Mouse (Mus musculus) thymus, postnatal 25 days (tissue): ENCODE measurements around the gene Herc4.
"Not testable (repeated sequence)": the region's sequence is repeated elsewhere in the genome, so short reads cannot be mapped to it uniquely, and the experiment has no call there.

Experiments
- DNase-seq: peaks from one replicate; pipeline ENCODE4 v3.0.0; 2022

The Herc4 gene

GRCm38 (mm10) chr10:63258696-63259095 lies 15.1 kb downstream of the Herc4 start:
- no peak for DNase-seq

- DNase-seq, result no peak
These were observed 15.7 kb downstream of the Herc4 start for GRCm38 (mm10) chr10:63259340-63259739.

- DNase-seq, result no peak
These were observed 24.3 kb downstream of the Herc4 start for GRCm38 (mm10) chr10:63267941-63268340.

GRCm38 (mm10) chr10:63272401-63272800 lies 28.8 kb downstream of the Herc4 start:
- no peak for DNase-seq

GRCm38 (mm10) chr10:63272868-63273267 lies 29.3 kb downstream of the Herc4 start:
- no peak for DNase-seq

- DNase-seq, result no peak
These were observed 33.4 kb downstream of the Herc4 start for GRCm38 (mm10) chr10:63277010-63277409.

GRCm38 (mm10) chr10:63279851-63280250 lies 36.2 kb downstream of the Herc4 start:
- DNase-seq, result no peak

- no peak for DNase-seq
These were observed 38.8 kb downstream of the Herc4 start for GRCm38 (mm10) chr10:63282417-63282816.

GRCm38 (mm10) chr10:63282846-63283245 lies 39.2 kb downstream of the Herc4 start:
- DNase-seq, result no peak

GRCm38 (mm10) chr10:63302356-63302755 lies 58.7 kb downstream of the Herc4 start:
- no peak for DNase-seq

- DNase-seq, result peak; percentile 79
These were observed 65.2 kb downstream of the Herc4 start for GRCm38 (mm10) chr10:63308582-63309366.

- no peak for DNase-seq
These were observed 70.1 kb downstream of the Herc4 start for GRCm38 (mm10) chr10:63313726-63314125.

GRCm38 (mm10) chr10:63327091-63327490 lies 83.5 kb downstream of the Herc4 start:
- no peak for DNase-seq

GRCm38 (mm10) chr10:63336901-63337300 lies 93.3 kb downstream of the Herc4 start:
- DNase-seq, result no peak

GRCm38 (mm10) chr10:63337326-63337725 lies 93.7 kb downstream of the Herc4 start:
- DNase-seq, result no peak

GRCm38 (mm10) chr10:63337951-63338836 lies 94.6 kb downstream of the Herc4 start:
- peak; percentile 61 for DNase-seq

- peak; percentile 87 for DNase-seq
These were observed 95.5 kb downstream of the Herc4 start for GRCm38 (mm10) chr10:63338914-63339643.

- no peak for DNase-seq
These were observed 97.7 kb downstream of the Herc4 start for GRCm38 (mm10) chr10:63341351-63341750.

- no peak for DNase-seq
These were observed 101.1 kb downstream of the Herc4 start for GRCm38 (mm10) chr10:63344751-63345150.

- no peak for DNase-seq
These were observed 104.7 kb downstream of the Herc4 start for GRCm38 (mm10) chr10:63348291-63348690.

- DNase-seq, result no peak
These were observed 107.1 kb downstream of the Herc4 start for GRCm38 (mm10) chr10:63350666-63351065.

- DNase-seq, result not testable (repeated sequence)
These were observed 107.5 kb downstream of the Herc4 start for GRCm38 (mm10) chr10:63351099-63351498.

- no peak for DNase-seq
These were observed 108.5 kb downstream of the Herc4 start for GRCm38 (mm10) chr10:63352111-63352510.
